Mouse (Mus musculus): ENCODE data around the gene Isca2.

- TF ChIP-seq CTCF (IDR thresholded peaks at IDR 0.05; ENCODE audit: low read depth) = peak; percentile 80
- no peak for TF ChIP-seq EP300 (IDR thresholded peaks at IDR 0.05; ENCODE audit: low read depth)
These were observed 17.9 kb upstream of the Isca2 start for GRCm38 (mm10) chr12:84755008-84755695.

Measured in liver, embryonic 14.5 days (tissue).